8 mouse cellular contexts compared by ENCODE assay signal in genomic region chr15:12118093-12118431, GRCm38 (mm10). TPM values are rescaled to one million over a fixed set of nuclear protein-coding genes. Genes with fewer than 3 reads are reported as not detected.
A peak's percentile ranks its signal among the peaks of the same experiment; 100 is the strongest.
DNase-seq lines count a peak whose midpoint lies in the region; ATAC-seq and TF ChIP-seq lines count a peak whose summit lies in the region.

No protein-coding gene starts in this region.

- no peak for TF ChIP-seq CTCF in cerebellum, adult 2 months (IDR thresholded peaks at IDR 0.05; ENCODE audit: borderline replicate concordance, insufficient read depth, low read depth, low read length)
- no peak for TF ChIP-seq CTCF in testis, adult 2 months (IDR thresholded peaks at IDR 0.05; ENCODE audit: control insufficient read depth, insufficient read depth, insufficient replicate concordance, low read depth, low read length)

- 0% methylated on average over 15 of the region's 43 CpGs for WGBS in cerebellum, adult 2 months
- WGBS in hindbrain, embryonic 14.5 days = 0% methylated on average over 16 of the region's 43 CpGs

- H3K4me1 ChIP-seq in cerebellum, adult 2 months (ENCODE audit: control insufficient read depth, insufficient read depth, low read length) = no peaks in the 10 kb centered on the region; the same call in 1 of the 2 replicates
- H3K4me1 ChIP-seq in hindbrain, embryonic 14.5 days (replicated peaks; ENCODE audit: control insufficient read depth, insufficient read depth, low read length) = peaks cover 15% of the 10 kb centered on the region
- peaks cover 4% of the 10 kb centered on the region for H3K4me1 ChIP-seq in testis, adult 2 months (ENCODE audit: control insufficient read depth, insufficient read depth, low read length)

- no peaks in the 10 kb centered on the region for H3K27me3 ChIP-seq in cerebellum, adult 2 months (ENCODE audit: control insufficient read depth, insufficient read depth, low read length)
- H3K27me3 ChIP-seq in hindbrain, embryonic 14.5 days (ENCODE audit: control insufficient read depth, insufficient read depth, low read length) = no peaks in the 10 kb centered on the region
- H3K27me3 ChIP-seq in testis, adult 2 months (ENCODE audit: control insufficient read depth, insufficient read depth, low read length) = no peaks in the 10 kb centered on the region

- DNase-seq in cerebellum, adult 2 months = no peak
- no peak for DNase-seq in cerebellum, postnatal 36 days
- DNase-seq in right cerebral cortex, postnatal 10 days (ENCODE audit: low spot score in 2 of 2) = peak; percentile 66 to 68
- DNase-seq in right cerebral cortex, adult 2 months (ENCODE audit: low spot score in 2 of 2) = no peak
- no peak for DNase-seq in hindbrain, embryonic 14.5 days (ENCODE audit: low spot score)
- DNase-seq in lung, postnatal 36 days = peak; percentile 30
- no peak for DNase-seq in adrenal gland, postnatal 10 days

- H3K36me3 ChIP-seq in hindbrain, embryonic 14.5 days (replicated peaks; ENCODE audit: control insufficient read depth, insufficient read depth) = no peaks in the 10 kb centered on the region
- H3K36me3 ChIP-seq in testis, adult 2 months (ENCODE audit: control insufficient read depth, insufficient read depth, low read length) = no peaks in the 10 kb centered on the region

- H3K9ac ChIP-seq in hindbrain, embryonic 14.5 days = peak overlapping the region; percentile 98

- H3K4me2 ChIP-seq in hindbrain, embryonic 14.5 days (replicated peaks) = peak overlapping the region; percentile 80

- no peak for TF ChIP-seq POLR2A in cerebellum, adult 2 months (IDR thresholded peaks at IDR 0.05; ENCODE audit: borderline replicate concordance, insufficient read depth, low read length)
- TF ChIP-seq POLR2A in testis, adult 2 months (IDR thresholded peaks at IDR 0.05; ENCODE audit: control insufficient read depth, low read depth, low read length) = no peak; the same call in 1 of the 2 replicates

- peak overlapping the region; percentile 93 for H3K4me3 ChIP-seq in cerebellum, adult 2 months (replicated peaks; ENCODE audit: insufficient read depth, low read depth, low read length)
- H3K4me3 ChIP-seq in hindbrain, embryonic 14.5 days (replicated peaks; ENCODE audit: low read length) = peak overlapping the region; percentile 95
- H3K4me3 ChIP-seq in testis, adult 2 months (ENCODE audit: control insufficient read depth, low read depth, low read length) = peak overlapping the region; percentile 98

- no peaks in the 10 kb centered on the region for H3K9me3 ChIP-seq in hindbrain, embryonic 14.5 days (ENCODE audit: control insufficient read depth, low read length)

- no peak; the same call in 1 of the 2 replicates for ATAC-seq in hindbrain, embryonic 14.5 days (ENCODE audit: low FRiP score)

- peak overlapping the region; percentile 79 for H3K27ac ChIP-seq in cerebellum, adult 2 months (ENCODE audit: insufficient read depth, low read length)
- H3K27ac ChIP-seq in hindbrain, embryonic 14.5 days = peak overlapping the region; percentile 91
- H3K27ac ChIP-seq in testis, adult 2 months (ENCODE audit: control insufficient read depth, insufficient read depth, low read depth, low read length) = peak overlapping the region; percentile 98

RNA-seq across cellular contexts. Expression of gene Zfr, which starts 0.4 kb away (rescaled TPM):
- polyA plus RNA-seq in cerebellum, adult 2 months (2012; rRNA removed) = 109 and 111 TPM in 2 replicates
- polyA plus RNA-seq in hindbrain, embryonic 14.5 days (2014; fragmentation: Nextera tagmentation; extraction: Ambion mirVana) = 228 and 233 TPM in 2 replicates
- 146 and 184 TPM in 2 replicates for polyA plus RNA-seq in testis, adult 2 months (2012; rRNA removed)
- 100 to 1,000 TPM; 111 to 130 TPM for total RNA-seq in adrenal gland, postnatal 10 days (2021)

Comparison
In these comparisons a context has a peak if more than half of its experiments do, and no peak if none do; other contexts are left out.
1. DNase-seq: peak in right cerebral cortex, postnatal 10 days (2 of 2) and lung, postnatal 36 days (single experiment); none in cerebellum, adult 2 months (0 of 2), cerebellum, postnatal 36 days (0 of 2), right cerebral cortex, adult 2 months (0 of 2), hindbrain, embryonic 14.5 days (single experiment) and adrenal gland, postnatal 10 days (single experiment).
2. Peak in every context shown above with its lines, with median percentiles within 50 percentile points of each other: H3K27ac ChIP-seq and H3K4me3 ChIP-seq.